Comparison of ENCODE assay signal across 16 mouse cellular contexts in the genomic region with DNA sequence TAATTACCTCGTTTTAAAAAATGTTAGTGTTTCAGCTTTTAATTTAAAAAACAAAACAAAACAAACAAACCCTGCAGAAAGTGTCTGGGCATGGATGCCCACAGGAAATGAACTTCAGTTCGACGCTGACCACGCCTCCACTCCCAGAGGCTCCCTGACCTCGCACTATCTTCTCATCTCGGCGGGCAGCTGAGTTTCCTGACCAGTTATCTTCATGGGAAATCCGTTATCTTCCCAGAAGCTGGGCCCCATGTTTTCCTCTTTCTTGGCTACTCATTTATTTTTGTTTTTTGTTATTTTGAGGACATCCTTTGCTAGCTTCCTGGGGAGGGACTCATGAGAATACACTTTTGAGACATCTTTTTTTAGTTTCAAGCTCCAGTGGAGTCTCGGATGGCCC.
DNase-seq lines count a peak whose midpoint lies in the region; ATAC-seq and TF ChIP-seq lines count a peak whose summit lies in the region.
"Had no signal": no experiment of that assay in that cellular context is flagged by ENCODE, and none has a peak within 500 bp of the region (broad histone marks: within the 10 kb centered on the region; RNA-seq: fewer than 3 reads in every experiment).

No protein-coding gene starts in this region.

- H3K36me3 ChIP-seq in midbrain, embryonic 11.5 days (ENCODE audit: control insufficient read depth, insufficient read depth, low read length) = no peaks in the 10 kb centered on the region
- no peaks in the 10 kb centered on the region for H3K36me3 ChIP-seq in midbrain, embryonic 16.5 days (ENCODE audit: control insufficient read depth, insufficient read depth, low read length)
- H3K36me3 ChIP-seq in forebrain, embryonic 13.5 days (ENCODE audit: poor library complexity, severe bottlenecking) = no peaks in the 10 kb centered on the region
- H3K36me3 ChIP-seq: embryonic facial prominence, embryonic 15.5 days; forebrain, embryonic 15.5 days; heart, embryonic 15.5 days; lung, embryonic 15.5 days; neural tube, embryonic 15.5 days had no signal

- intact Hi-C loops in gastrocnemius, adult 2 months (cut with DNase I) = no loop called here

- H3K4me1 ChIP-seq in midbrain, embryonic 11.5 days (ENCODE audit: control insufficient read depth, insufficient read depth, low read length) = no peaks in the 10 kb centered on the region
- H3K4me1 ChIP-seq in midbrain, embryonic 16.5 days (ENCODE audit: control insufficient read depth, insufficient read depth, low read length) = no peaks in the 10 kb centered on the region
- H3K4me1 ChIP-seq in forebrain, embryonic 13.5 days = no peaks in the 10 kb centered on the region
- H3K4me1 ChIP-seq: embryonic facial prominence, embryonic 15.5 days; forebrain, embryonic 15.5 days; neural tube, embryonic 15.5 days had no signal

- no peak for ATAC-seq in midbrain, embryonic 11.5 days (ENCODE audit: low FRiP score)
- no peak for ATAC-seq in midbrain, embryonic 16.5 days
- no peak for ATAC-seq in forebrain, embryonic 13.5 days
- ATAC-seq: forebrain, embryonic 15.5 days had no signal

- no peak overlapping the region for H3K4me2 ChIP-seq in midbrain, embryonic 11.5 days
- H3K4me2 ChIP-seq in midbrain, embryonic 16.5 days (ENCODE audit: low read length) = no peak overlapping the region
- H3K4me2 ChIP-seq in forebrain, embryonic 13.5 days = no peak overlapping the region
- H3K4me2 ChIP-seq: embryonic facial prominence, embryonic 15.5 days; forebrain, embryonic 15.5 days; heart, embryonic 15.5 days; lung, embryonic 15.5 days; neural tube, embryonic 15.5 days had no signal

- 76% methylated on average over 9 of the region's 9 CpGs for WGBS in midbrain, embryonic 11.5 days
- 77% methylated on average over 9 of the region's 9 CpGs for WGBS in midbrain, embryonic 16.5 days
- 81% methylated on average over 9 of the region's 9 CpGs for WGBS in forebrain, embryonic 13.5 days

- peak overlapping the region; percentile 12; the same call in 1 of the 2 replicates for H3K27ac ChIP-seq in gastrocnemius, adult 2 months
- no peak overlapping the region for H3K27ac ChIP-seq in midbrain, embryonic 11.5 days (ENCODE audit: low read depth, low read length)
- H3K27ac ChIP-seq in midbrain, embryonic 16.5 days (ENCODE audit: low read length) = no peak overlapping the region
- no peak overlapping the region for H3K27ac ChIP-seq in forebrain, embryonic 13.5 days
- H3K27ac ChIP-seq: embryonic facial prominence, embryonic 15.5 days; forebrain, embryonic 15.5 days; heart, embryonic 15.5 days; lung, embryonic 15.5 days; neural tube, embryonic 15.5 days had no signal

- H3K27me3 ChIP-seq in midbrain, embryonic 11.5 days (ENCODE audit: control insufficient read depth, insufficient read depth, low read length) = no peaks in the 10 kb centered on the region
- H3K27me3 ChIP-seq in midbrain, embryonic 16.5 days (ENCODE audit: control insufficient read depth, insufficient read depth, low read depth, low read length) = no peaks in the 10 kb centered on the region
- H3K27me3 ChIP-seq in forebrain, embryonic 13.5 days = no peaks in the 10 kb centered on the region
- H3K27me3 ChIP-seq: embryonic facial prominence, embryonic 15.5 days; forebrain, embryonic 15.5 days; heart, embryonic 15.5 days; lung, embryonic 15.5 days; neural tube, embryonic 15.5 days had no signal

- DNase-seq in gastrocnemius, adult 2 months = no peak
- DNase-seq in gastrocnemius, postnatal 25 days = no peak
- peak; percentile 37 for DNase-seq in midbrain, embryonic 11.5 days (ENCODE audit: low spot score, missing footprints)
- peak; percentile 69 for DNase-seq in kidney, postnatal 36 days
- no peak for DNase-seq in spleen, postnatal 4 days (ENCODE audit: low spot score in 2 of 2)
- DNase-seq in gastrocnemius, postnatal 4 days (ENCODE audit: low spot score in 2 of 2) = no peak
- DNase-seq: B cell, adult 2 months; cerebellum, adult 9-10 months; gastrocnemius, postnatal 10 days had no signal

- no peaks in the 10 kb centered on the region for H3K9me3 ChIP-seq in midbrain, embryonic 11.5 days (ENCODE audit: control insufficient read depth, low read length)
- no peaks in the 10 kb centered on the region for H3K9me3 ChIP-seq in midbrain, embryonic 16.5 days (replicated peaks; ENCODE audit: control insufficient read depth, low read length, poor library complexity, severe bottlenecking)
- H3K9me3 ChIP-seq in forebrain, embryonic 13.5 days (replicated peaks) = no peaks in the 10 kb centered on the region
- H3K9me3 ChIP-seq: embryonic facial prominence, embryonic 15.5 days; forebrain, embryonic 15.5 days; heart, embryonic 15.5 days; lung, embryonic 15.5 days; neural tube, embryonic 15.5 days had no signal

- H3K9ac ChIP-seq in midbrain, embryonic 11.5 days (ENCODE audit: low read length) = no peak overlapping the region
- H3K9ac ChIP-seq in midbrain, embryonic 16.5 days (ENCODE audit: low read depth, low read length) = no peak overlapping the region
- no peak overlapping the region for H3K9ac ChIP-seq in forebrain, embryonic 13.5 days
- H3K9ac ChIP-seq: embryonic facial prominence, embryonic 15.5 days; forebrain, embryonic 15.5 days; heart, embryonic 15.5 days; lung, embryonic 15.5 days; neural tube, embryonic 15.5 days had no signal

- no peak overlapping the region for H3K4me3 ChIP-seq in gastrocnemius, adult 2 months
- H3K4me3 ChIP-seq in midbrain, embryonic 11.5 days (ENCODE audit: low read depth, low read length) = no peak overlapping the region
- no peak overlapping the region for H3K4me3 ChIP-seq in midbrain, embryonic 16.5 days (ENCODE audit: low read depth, low read length)
- no peak overlapping the region for H3K4me3 ChIP-seq in forebrain, embryonic 13.5 days
- H3K4me3 ChIP-seq: embryonic facial prominence, embryonic 15.5 days; forebrain, embryonic 15.5 days; heart, embryonic 15.5 days; lung, embryonic 15.5 days; neural tube, embryonic 15.5 days had no signal

- no peak for TF ChIP-seq CTCF in gastrocnemius, adult 2 months (IDR thresholded peaks at IDR 0.05)

Comparison
In these comparisons a context has a peak if more than half of its experiments do, and no peak if none do; other contexts are left out.
1. DNase-seq: peak in midbrain, embryonic 11.5 days (single experiment) and kidney, postnatal 36 days (2 of 2); none in gastrocnemius, adult 2 months (single experiment), gastrocnemius, postnatal 25 days (single experiment), spleen, postnatal 4 days (0 of 2) and gastrocnemius, postnatal 4 days (0 of 2).